Mouse (Mus musculus) E14TG2a.4 (cell line): ENCODE data around the gene Ttc25.

ENCODE experiments used
- CTCF ChIP-seq: conservative IDR thresholded peaks from 2 replicates; pipeline ENCODE4 v1.5.1; 2014; ENCODE audit warnings: low read length
- NANOG ChIP-seq: IDR thresholded peaks from 2 replicates; pipeline ENCODE4 v1.6.1; 2014; ENCODE audit warnings: borderline replicate concordance, low read length, mixed read lengths

GRCm38 (mm10) chr11:100618761-100619484, 73.5 kb downstream of the Ttc25 start, which contains the start of gene Nkiras2:
- no peak for TF ChIP-seq CTCF
- TF ChIP-seq NANOG: no peak
